Mouse (Mus musculus) heart, adult 2 months (tissue): ENCODE data around the gene Lsm10. TPM values are rescaled to one million over a fixed set of nuclear protein-coding genes. Genes with fewer than 3 reads are reported as not detected.

Experiments
- DNase-seq, 2 experiments: peaks; one replicate each; pipeline ENCODE4 v3.0.0; 2021
- H3K27ac ChIP-seq: fragments of 200-600 bp; 2 replicates; pipeline ENCODE4 v1.8.1; 2022
- H3K27me3 ChIP-seq: fragments of 200-500 bp; 2 replicates; pipeline ENCODE4 v1.6.1; 2012; ENCODE audit warnings: mild to moderate bottlenecking, low read length, inconsistent platforms, mixed read lengths; ENCODE audit not compliant: control insufficient read depth, insufficient read depth
- H3K36me3 ChIP-seq: fragments of 200-500 bp; 2 replicates; pipeline ENCODE4 v1.6.1; 2012; ENCODE audit warnings: low read length, inconsistent platforms; ENCODE audit not compliant: control insufficient read depth, insufficient read depth
- H3K4me1 ChIP-seq: fragments of 200-500 bp; 2 replicates; pipeline ENCODE4 v1.6.1; 2011; ENCODE audit warnings: low read length; ENCODE audit not compliant: control insufficient read depth, insufficient read depth
- H3K4me3 ChIP-seq: fragments of 200-600 bp; 2 replicates; pipeline ENCODE4 v1.8.1; 2022
- H3K79me2 ChIP-seq: fragments of 200-500 bp; replicated peaks from 2 replicates; pipeline ENCODE4 v1.6.1; 2012; ENCODE audit warnings: mild to moderate bottlenecking, inconsistent platforms, low read length, moderate library complexity, mixed read lengths; ENCODE audit not compliant: control insufficient read depth, insufficient read depth
- H3K9ac ChIP-seq: fragments of 200-500 bp; 2 replicates; pipeline ENCODE4 v1.6.1; 2012; ENCODE audit warnings: low read depth, mild to moderate bottlenecking, control low read depth, inconsistent platforms, low read length, mixed read lengths
- CTCF ChIP-seq: fragments of 200-600 bp; IDR thresholded peaks from 2 replicates; pipeline ENCODE4 v1.8.1; 2022; ENCODE audit warnings: antibody characterized with exemption, mild to moderate bottlenecking, moderate library complexity
- EP300 ChIP-seq: fragments of 200-500 bp; IDR thresholded peaks from 2 replicates; pipeline ENCODE4 v1.6.1; 2011; ENCODE audit warnings: low read depth, low read length, control low read depth; ENCODE audit not compliant: insufficient read depth
- POLR2A ChIP-seq: fragments of 200-500 bp; IDR thresholded peaks from 2 replicates; pipeline ENCODE4 v1.6.1; 2011; ENCODE audit warnings: mild to moderate bottlenecking, low read depth, low read length, control low read depth; ENCODE audit not compliant: insufficient read depth
- WGBS: fragments of 180-500 bp; shearing (Covaris S2); methylation state at CpG from one replicate; pipeline ENCODE4 v1.1.7; 2018; 5-methylcytosine and 5-hydroxymethylcytosine counted together
- intact Hi-C: fragments of 180-260 bp; cut with DNase I; formaldehyde crosslinking; loops from one replicate; pipeline ENCODE4 v1.15.1; 2025
- polyA plus RNA-seq: library from polyadenylated mRNA; depleted of rRNA; stranded (reverse); fragments of >200 nt; gene quantifications from 2 replicates; pipeline ENCODE4 v1.2.3, GENCODE M21; 2012
- total RNA-seq, 2 experiments: library from RNA; stranded (reverse); gene quantifications; 2 replicates each; pipeline ENCODE4 v1.2.3; 2021

Gene Lsm10
- total and polyA plus RNA-seq, 3 experiments: 17.0 to 33.1 (median 18.9) TPM

DNA sequence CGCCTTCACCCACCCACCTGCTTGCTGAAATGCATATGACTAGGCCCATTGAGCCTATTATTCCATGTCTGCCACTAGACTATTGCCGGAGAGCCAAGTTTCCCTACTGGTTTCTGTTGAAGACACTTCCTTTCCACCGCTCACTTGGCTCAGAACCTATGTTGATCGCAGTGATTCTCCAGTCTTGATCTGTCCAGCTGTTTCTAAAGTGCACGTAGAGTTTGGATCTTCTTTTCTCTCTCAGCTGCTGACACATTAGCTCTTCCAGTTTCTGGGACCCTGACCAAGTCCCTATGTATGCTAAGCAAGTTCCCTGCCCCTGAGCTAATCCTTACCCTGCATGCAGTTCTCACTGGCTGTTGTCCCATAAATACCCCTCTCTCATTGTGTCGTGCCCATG lies 18.6 kb upstream of the Lsm10 start:
- no peaks in the 10 kb centered on the region for H3K36me3 ChIP-seq
- H3K79me2 ChIP-seq: no peaks in the 10 kb centered on the region
- no peaks in the 10 kb centered on the region for H3K27me3 ChIP-seq
- no peak overlapping the region for H3K9ac ChIP-seq
- TF ChIP-seq EP300 (no peak), CTCF (no peak), POLR2A (no peak)
- 61% methylated on average over 6 of the region's 6 CpGs for WGBS
- no peak overlapping the region for H3K27ac ChIP-seq
- intact Hi-C loops: no loop called here
- no peak overlapping the region for H3K4me3 ChIP-seq
- no peak for DNase-seq
- no peaks in the 10 kb centered on the region for H3K4me1 ChIP-seq

GRCm38 (mm10) chr4:126079266-126079665 lies 17.2 kb upstream of the Lsm10 start:
- intact Hi-C loops: no loop called here
- DNase-seq: no peak

GRCm38 (mm10) chr4:126081601-126082000 lies 14.8 kb upstream of the Lsm10 start:
- Histone ChIP-seq H3K27ac (no peak overlapping the region), H3K79me2 (no peaks in the 10 kb centered on the region), H3K4me3 (no peak overlapping the region), H3K4me1 (no peaks in the 10 kb centered on the region; the same call in 1 of the 2 replicates), H3K9ac (no peak overlapping the region), H3K27me3 (no peaks in the 10 kb centered on the region), H3K36me3 (no peaks in the 10 kb centered on the region)
- no peak for DNase-seq
- intact Hi-C loops: no loop called here
- no peak for TF ChIP-seq CTCF
- no peak for TF ChIP-seq EP300
- no peak for TF ChIP-seq POLR2A
- 88% methylated on average over 1 of the region's 1 CpGs for WGBS

More at GRCm38 (mm10) chr4:126079266-126079665, 17.2 kb upstream of the Lsm10 start:
- WGBS: 71% methylated on average over 4 of the region's 4 CpGs
- Histone ChIP-seq H3K27ac (no peak overlapping the region), H3K4me3 (no peak overlapping the region), H3K9ac (no peak overlapping the region), H3K36me3 (no peaks in the 10 kb centered on the region), H3K4me1 (no peaks in the 10 kb centered on the region), H3K27me3 (no peaks in the 10 kb centered on the region), H3K79me2 (no peaks in the 10 kb centered on the region)
- TF ChIP-seq POLR2A: no peak
- TF ChIP-seq CTCF: no peak
- TF ChIP-seq EP300: no peak

DNA sequence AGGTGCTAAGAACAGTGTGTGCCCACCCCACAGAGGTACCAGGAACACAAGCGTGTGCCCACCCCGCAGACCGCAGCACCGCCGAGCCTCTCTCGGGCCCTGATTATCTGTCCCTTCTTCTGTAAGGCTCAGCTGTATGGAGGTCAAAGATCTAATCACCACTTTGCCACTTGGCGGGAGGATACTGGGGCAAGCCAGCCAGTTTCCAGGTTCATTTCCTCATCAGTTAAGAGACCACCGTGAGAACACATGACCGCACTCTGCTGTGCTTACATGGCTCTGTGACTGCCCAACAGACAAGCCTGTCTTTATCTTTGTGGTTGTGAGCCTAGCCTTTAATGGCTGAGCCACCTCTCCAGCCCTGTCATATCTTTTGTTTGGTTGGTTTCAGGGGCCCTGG lies 13.4 kb upstream of the Lsm10 start:
- Histone ChIP-seq H3K4me3 (no peak overlapping the region), H3K9ac (no peak overlapping the region), H3K36me3 (no peaks in the 10 kb centered on the region), H3K27ac (no peak overlapping the region), H3K27me3 (no peaks in the 10 kb centered on the region), H3K4me1 (no peaks in the 10 kb centered on the region; the same call in 1 of the 2 replicates), H3K79me2 (no peaks in the 10 kb centered on the region)
- DNase-seq: no peak
- no peak for TF ChIP-seq EP300
- no peak for TF ChIP-seq POLR2A
- no peak for TF ChIP-seq CTCF
- 80% methylated on average over 9 of the region's 9 CpGs for WGBS
- intact Hi-C loops: no loop called here

DNA sequence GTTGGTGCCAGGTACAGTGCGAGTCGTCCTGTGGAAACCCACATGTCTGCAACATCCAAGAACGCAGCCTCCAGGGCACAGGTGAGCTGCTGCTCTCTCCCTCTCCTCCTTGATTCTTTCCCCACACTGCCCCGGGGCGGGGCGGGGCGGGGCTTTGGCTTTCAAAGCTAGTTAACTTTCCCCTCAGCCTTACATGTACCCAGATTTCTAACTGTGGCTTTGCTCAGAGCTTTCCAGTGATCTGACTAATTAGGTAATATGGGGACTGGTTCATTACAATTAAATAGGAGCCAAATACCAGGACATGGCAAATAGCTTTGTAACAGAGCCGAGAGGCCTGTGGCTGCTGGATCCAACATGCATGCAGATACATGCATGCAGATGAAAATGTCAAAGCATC lies 12.0 kb upstream of the Lsm10 start:
- Histone ChIP-seq H3K79me2 (no peaks in the 10 kb centered on the region), H3K4me3 (no peak overlapping the region), H3K27me3 (no peaks in the 10 kb centered on the region), H3K4me1 (no peaks in the 10 kb centered on the region; the same call in 1 of the 2 replicates), H3K27ac (no peak overlapping the region), H3K36me3 (no peaks in the 10 kb centered on the region), H3K9ac (no peak overlapping the region)
- intact Hi-C loops: no loop called here
- TF ChIP-seq CTCF (no peak), EP300 (no peak), POLR2A (no peak)
- DNase-seq: no peak
- 85% methylated on average over 8 of the region's 8 CpGs for WGBS

DNA sequence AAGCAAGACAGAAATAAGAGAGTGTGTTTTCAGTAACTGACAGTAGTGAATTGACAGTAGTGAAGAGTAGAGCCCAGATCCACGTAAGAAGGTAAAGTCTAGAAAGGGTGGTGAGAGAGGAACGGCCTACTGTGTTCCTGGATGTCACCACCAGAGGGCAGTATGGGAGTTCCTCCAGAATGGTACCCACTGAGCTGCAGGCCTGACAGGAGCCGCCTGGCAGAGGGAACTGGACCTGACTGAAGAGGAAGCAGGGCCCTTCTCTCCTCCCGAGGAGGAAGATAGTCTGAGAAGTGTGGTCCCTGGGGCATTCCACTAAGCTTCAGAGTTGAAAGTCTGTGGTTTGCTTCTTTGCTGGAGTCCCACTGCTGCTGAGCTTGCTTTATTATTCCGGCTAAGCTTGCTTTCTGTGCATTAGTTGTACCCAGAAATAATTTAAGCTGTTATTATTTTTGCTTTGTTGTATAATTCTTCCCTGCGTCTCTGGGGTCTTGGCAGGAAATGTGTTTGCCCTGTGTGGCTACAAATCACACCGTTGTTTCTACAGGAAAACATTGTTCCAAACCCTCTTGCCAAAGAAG lies 10.3 kb upstream of the Lsm10 start:
- 15% methylated on average over 7 of the region's 7 CpGs for whole genome bisulfite sequencing
- no peaks in the 10 kb centered on the region for H3K79me2 ChIP-seq
- peak overlapping the region; percentile 66 for H3K27ac ChIP-seq
- no peak overlapping the region for H3K4me3 ChIP-seq
- H3K9ac ChIP-seq: no peak overlapping the region
- no peaks in the 10 kb centered on the region for H3K27me3 ChIP-seq
- no peak for TF ChIP-seq POLR2A
- TF ChIP-seq CTCF: peak; percentile 93
- peak; percentile 93 for TF ChIP-seq EP300
- no peaks in the 10 kb centered on the region; the same call in 1 of the 2 replicates for H3K4me1 ChIP-seq
- intact Hi-C loops: loop anchor here (1.0 to 5.0 kb wide), 3 partner anchors 28 to 226 kb away; partner anchors contain the start of gene Trappc3
- DNase-seq: peak; percentile 81 to 84
- no peaks in the 10 kb centered on the region for H3K36me3 ChIP-seq
